Mouse (Mus musculus) induced T-regulatory cell, adult 2 months (primary cell): ENCODE results near the gene Gm20390.

Source experiments
- DNase-seq: peaks from one replicate; pipeline ENCODE4 v3.0.0-alpha.2; 2012; ENCODE audit warnings: low read depth

Gene Gm20390

GRCm38 (mm10) chr11:93968005-93968847 is at the start of gene Gm20390, which contains the start of gene Nme1:
Gm20390 (minus strand) TSS chr11:93968293.
Nme1 (minus strand) TSS chr11:93968521.
- DNase-seq = peak; percentile 100

- no peak for DNase-seq
These were observed 35.3 kb upstream of the Gm20390 start for GRCm38 (mm10) chr11:94003346-94003745.

DNA sequence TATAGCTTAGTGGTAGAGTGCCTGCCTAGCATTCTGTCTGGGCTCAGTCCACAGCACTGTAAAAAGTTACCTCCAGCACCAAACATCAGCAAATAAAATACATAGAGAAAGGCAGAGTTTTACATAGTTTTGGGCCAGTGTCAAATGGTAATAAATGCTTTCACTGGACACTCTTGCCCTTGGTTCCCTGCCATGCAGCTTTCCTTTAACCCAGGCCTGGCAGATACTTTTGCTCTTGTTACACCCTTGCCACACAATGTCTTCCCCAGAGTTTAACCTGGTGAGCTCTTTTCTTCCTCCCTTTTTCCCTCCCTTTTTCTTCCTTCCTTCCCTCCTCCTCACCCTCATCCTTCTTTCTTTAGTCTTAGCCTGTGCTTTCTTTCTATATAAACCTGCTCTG is 31.2 kb upstream of the Gm20390 start:
- no peak for DNase-seq

GRCm38 (mm10) chr11:93997141-93997775 is 29.2 kb upstream of the Gm20390 start:
- DNase-seq = no peak

DNA sequence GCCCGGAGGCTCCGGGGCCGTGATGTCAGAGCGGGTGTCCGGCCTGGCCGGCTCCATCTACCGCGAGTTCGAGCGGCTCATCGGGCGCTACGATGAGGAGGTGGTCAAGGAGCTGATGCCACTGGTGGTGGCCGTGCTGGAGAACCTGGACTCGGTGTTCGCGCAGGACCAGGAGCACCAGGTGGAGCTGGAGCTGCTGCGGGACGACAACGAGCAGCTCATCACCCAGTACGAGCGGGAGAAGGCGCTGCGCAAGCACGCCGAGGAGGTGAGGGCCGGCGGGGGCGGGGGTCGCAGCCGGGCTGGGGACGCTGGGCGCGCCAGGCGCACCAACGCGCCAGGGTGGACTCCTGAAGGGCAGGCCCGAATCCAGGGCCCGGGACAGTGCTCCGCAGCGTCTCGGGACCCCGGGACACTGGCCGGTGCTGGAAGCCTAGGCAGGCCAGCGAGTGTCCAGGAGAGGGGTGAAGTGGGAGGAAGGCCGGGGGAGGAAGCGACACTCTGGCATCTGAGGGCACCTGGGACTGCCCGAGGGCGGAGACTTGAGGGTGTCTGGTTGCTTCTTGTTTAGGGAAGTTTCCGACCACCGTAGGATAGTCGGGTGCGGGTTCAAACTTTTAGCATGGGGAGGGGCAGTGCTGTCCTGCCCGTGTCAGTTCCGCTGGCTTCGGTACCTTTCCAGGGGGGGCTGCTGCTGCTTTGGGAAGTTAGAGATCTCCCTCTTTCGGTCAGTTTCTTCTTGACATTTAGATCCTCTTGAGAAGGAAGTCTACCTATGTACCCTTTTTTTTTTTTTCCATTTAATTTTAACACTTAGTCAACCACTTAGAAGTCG is 28.4 kb upstream of the Gm20390 start:
- DNase-seq = peak; percentile 80

GRCm38 (mm10) chr11:93995720-93996305 is 27.7 kb upstream of the Gm20390 start, which contains the start of gene Spag9:
Spag9 (plus strand) TSS chr11:93996091.
- DNase-seq = peak; percentile 97

GRCm38 (mm10) chr11:93995111-93995719 is 27.1 kb upstream of the Gm20390 start:
- peak; percentile 93 for DNase-seq

GRCm38 (mm10) chr11:93994531-93994930 is 26.4 kb upstream of the Gm20390 start:
- no peak for DNase-seq

GRCm38 (mm10) chr11:93988328-93989062 is 20.4 kb upstream of the Gm20390 start:
- no peak for DNase-seq

DNA sequence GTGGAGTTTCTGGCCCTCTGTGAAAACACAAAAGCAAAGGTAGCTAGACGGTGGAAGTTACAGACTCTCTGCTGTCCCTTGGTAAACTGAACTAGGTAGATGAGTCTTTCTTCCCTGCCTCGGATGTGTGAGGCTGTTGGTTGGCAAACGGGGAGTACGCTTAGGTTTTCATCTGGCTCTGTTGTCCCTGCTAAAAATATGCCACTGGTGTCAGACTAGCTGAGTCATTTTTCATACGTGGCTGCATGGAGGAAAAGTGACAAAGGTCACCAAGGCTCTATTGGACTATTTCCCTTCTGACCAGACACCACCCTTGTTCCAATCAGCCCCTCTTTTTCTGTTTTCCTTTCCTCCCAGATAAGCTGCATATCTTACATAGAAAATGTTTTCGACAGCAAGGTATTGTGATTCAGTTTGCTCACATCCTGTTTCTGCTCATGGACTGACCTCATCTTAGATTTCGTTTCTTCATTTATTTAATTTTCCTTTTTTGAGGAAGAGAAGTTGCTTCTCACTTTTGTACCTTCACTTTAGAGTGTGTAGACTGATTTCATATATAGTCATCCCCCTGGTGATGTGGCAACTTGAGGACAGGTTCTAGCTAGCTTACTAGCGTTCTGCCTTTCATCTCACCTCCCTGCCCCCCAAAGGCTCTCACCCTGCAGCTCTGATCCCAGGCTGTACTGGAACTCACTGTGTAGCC is 19.7 kb upstream of the Gm20390 start:
- DNase-seq = no peak

DNA sequence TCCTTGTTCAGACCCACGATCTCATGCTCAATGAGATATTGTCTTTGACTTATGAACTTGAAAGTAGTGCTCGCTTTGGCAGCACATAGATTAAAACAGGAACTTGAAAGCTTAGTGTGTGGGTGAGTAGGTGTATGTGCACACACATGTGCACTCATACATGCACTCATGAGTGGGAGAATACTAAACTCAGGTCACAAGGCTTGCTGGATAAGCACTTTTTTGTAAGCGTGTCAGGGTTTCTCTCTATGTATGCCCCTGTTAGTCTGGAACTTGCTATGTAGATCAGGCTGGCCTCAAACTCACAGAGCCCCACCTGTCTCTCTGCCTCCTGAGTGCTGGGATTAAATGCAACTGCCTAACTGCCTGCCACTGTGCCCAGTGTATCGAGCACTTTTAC is 18.9 kb upstream of the Gm20390 start:
- no peak for DNase-seq

GRCm38 (mm10) chr11:93986298-93986697 is 18.2 kb upstream of the Gm20390 start:
- DNase-seq = no peak

- DNase-seq = no peak
These were observed 17.2 kb upstream of the Gm20390 start for GRCm38 (mm10) chr11:93985265-93985664.

GRCm38 (mm10) chr11:93984619-93985018 is 16.5 kb upstream of the Gm20390 start:
- no peak for DNase-seq

DNA sequence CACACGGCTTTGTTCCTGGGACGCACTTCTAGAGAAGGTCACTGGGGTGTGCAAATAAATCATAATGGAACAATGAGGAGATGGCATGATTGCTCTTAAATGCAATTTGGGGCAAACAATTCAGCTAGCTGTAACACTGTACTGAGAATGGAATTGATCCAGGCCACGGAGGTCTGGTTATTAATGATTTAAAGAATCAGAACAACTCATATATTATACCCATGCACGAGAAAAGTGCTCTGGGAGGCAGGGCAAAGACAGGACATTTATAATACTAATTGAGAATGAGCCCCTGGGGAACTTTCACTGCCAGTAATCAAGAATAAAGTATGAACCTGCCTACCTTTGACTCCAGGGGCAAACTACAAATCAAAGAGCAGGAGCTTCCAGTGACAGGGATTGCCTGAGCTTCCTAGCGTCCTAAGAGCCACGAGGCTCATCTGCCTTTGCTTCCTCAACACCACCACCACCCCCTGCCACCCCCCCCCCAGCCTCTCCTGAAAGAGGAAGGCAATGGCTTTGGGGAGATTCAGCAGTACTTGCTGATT is 11.5 kb upstream of the Gm20390 start:
- no peak for DNase-seq

- no peak for DNase-seq
These were observed 4.9 kb upstream of the Gm20390 start for GRCm38 (mm10) chr11:93972951-93973350.

DNA sequence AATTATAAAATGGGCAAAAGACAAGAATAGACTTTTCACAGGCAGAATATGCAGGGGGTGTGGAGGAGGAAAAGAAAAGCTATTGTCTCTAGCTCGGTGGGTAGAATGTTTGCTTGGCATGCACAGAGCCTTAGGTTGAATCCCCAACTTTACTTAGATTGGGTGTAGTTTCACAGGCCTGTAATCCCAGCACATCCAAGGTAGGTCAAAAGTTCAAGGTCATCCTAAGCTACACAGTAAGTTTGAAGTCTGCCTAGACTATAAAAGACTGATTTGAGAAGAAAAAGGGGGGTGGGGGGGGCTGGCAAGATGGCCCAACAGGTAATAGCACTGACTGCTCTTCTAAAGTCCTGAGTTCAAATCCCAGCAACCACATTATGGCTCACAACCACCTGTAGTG is 1.7 kb upstream of the Gm20390 start:
- DNase-seq = no peak

GRCm38 (mm10) chr11:93969171-93969570 is 1.1 kb upstream of the Gm20390 start:
- no peak for DNase-seq

- DNase-seq = no peak
These were observed 695 bp upstream of the Gm20390 start for GRCm38 (mm10) chr11:93968848-93969128.

GRCm38 (mm10) chr11:93967381-93967780 is 712 bp downstream of the Gm20390 start:
- no peak for DNase-seq
